Mouse (Mus musculus) layer of hippocampus, adult 18-20 months (tissue): ENCODE measurements around the gene March7. TPM values are rescaled to one million over a fixed set of nuclear protein-coding genes. Genes with fewer than 3 reads are reported as not detected.

ENCODE experiments used
- DNase-seq, 2 experiments: peaks; one replicate each; pipeline ENCODE4 v3.0.0; 2022; ENCODE audit warnings: low spot score in 2 of 2
- long read RNA-seq: library from polyadenylated mRNA; stranded (forward); transcript quantifications from one replicate; pipeline ENCODE4 v2.0.0, GENCODE M21; 2021
- total RNA-seq, 2 experiments: library from RNA; stranded (reverse); gene quantifications; 2 replicates each; pipeline ENCODE4 v1.2.3; 2021

The March7 gene
- 10 to 100 TPM; 54.4 to 57.7 TPM for total RNA-seq
- long read RNA-seq, transcript March7-203 (10 exons, 3,594 nt): major isoform, 27 of 58 reads
- long read RNA-seq, partial matches to known transcripts: 3 of 58 reads
- long read RNA-seq, other reads (novel, unspliced or antisense): 28 of 58 reads

- peak; percentile 82 to 83 for DNase-seq
Measured at GRCm38 (mm10) chr2:60209703-60210651, at the start of gene March7, which contains the start of gene Baz2b. March7 (plus strand) TSS chr2:60209887. Baz2b (minus strand) TSS chr2:60209839.

GRCm38 (mm10) chr2:60163744-60164143 lies 45.9 kb upstream of the March7 start:
- DNase-seq: no peak

- no peak for DNase-seq
Measured at GRCm38 (mm10) chr2:60165679-60166078, 44.0 kb upstream of the March7 start.

DNA sequence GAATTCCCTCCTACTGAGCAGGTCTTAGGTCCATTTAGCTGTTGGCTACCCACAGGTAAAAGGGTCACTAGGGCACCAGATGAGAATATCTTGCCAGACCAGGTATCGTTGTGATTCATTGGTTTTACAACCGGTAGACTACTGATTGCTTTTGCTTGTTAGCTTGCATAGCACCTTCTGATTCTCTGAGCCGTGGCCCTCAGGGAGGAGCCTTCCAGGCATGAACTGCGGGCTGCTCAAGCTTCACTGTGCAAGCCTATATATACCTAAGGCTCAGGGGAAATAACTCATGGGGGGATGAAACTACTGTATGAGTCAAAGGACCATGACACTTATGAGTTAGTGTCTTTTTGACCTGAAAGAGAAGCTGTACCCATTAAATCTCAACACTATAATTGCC lies 42.8 kb upstream of the March7 start:
- DNase-seq: no peak

DNA sequence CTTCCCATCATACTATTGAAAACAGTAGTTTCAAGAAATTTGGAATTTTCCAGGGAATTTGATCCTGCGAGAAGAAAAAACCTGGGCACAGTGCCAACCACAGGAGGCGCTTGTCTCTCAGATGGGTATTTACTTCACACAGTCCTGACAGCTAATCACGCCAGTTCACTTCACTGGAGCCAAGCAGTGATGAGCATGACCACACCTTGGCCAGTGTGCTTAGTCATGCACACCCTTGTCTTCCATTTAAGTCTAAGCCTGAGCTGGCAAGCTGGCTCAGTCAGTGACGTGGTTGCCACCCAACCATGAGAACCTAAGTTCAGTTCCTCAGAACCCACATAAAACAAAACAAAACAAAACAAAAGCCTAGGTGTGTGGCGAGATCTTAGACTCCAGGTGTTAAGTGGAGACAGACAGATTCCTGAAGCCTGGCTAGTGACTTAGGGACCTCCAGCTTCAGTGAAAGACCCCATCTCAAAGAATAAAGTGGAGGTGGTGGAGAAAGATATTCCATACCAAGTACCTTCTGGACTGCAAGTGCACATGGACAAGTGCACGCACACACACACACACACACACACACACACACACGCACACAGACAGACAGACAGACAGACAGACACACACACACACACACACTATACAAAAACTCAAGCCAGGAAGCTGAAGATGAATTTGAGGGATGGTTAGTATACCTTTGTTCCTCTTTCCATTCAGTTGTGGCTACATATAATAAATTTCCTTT lies 37.7 kb upstream of the March7 start:
- peak; percentile 8 to 23 for DNase-seq

- no peak for DNase-seq
Measured at GRCm38 (mm10) chr2:60172531-60172914, 37.2 kb upstream of the March7 start.

- no peak for DNase-seq
Measured at GRCm38 (mm10) chr2:60173190-60173589, 36.5 kb upstream of the March7 start.

DNA sequence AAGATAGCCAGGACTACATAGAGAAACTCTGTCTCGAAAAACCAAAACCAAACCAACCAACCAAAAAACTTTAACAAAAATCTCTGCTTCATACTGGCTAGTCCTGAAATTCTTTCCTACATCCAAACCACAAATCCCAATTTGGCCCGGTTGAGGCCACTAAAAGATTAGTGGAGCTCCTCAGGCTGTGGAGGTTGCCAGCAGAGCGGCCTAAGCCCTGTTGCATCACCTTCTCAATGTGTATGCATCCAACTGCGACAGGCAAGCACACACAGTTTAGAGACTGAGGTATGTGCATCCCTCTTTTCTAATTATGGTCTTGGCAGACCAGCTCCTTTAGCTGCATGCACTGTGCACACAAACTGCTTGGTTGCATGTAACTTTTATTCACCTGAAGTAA lies 36.1 kb upstream of the March7 start:
- DNase-seq: no peak

DNA sequence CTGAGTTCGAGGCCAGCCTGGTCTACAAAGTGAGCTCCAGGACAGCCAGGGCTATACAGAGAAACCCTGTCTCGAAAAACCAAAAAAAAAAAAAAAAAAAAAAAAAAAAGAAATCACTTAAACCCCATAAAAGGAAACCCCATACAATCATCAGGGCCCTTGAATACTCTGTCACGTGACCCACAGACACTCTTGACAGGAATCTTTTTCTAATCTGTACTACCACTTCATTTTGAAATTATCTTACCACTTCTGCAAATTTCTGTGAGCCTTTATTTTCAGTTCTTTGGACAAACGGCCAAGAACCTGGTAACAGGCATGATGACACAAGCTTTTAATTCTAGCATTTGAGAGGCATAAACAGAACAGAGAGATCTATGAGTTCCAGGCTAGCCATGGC lies 34.6 kb upstream of the March7 start:
- DNase-seq: no peak

DNA sequence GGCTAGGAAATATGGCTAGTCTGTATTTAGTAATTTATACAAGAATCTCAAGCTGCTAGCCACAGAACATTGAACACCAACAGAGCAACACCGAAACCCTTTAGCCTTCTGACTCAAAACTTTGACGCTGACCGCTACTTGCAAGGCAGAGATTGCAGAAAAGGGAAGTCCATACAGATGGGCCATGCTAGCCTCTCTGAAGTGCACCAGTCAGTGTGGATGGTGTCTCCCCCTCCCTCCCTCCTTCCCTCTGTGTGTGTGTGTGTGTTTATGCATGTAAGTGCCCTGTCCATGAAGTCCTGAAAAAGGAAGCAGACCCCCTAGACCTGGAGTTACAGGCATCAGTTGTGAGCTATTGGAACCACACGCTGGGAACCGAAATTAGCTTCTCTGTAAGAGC lies 33.6 kb upstream of the March7 start:
- DNase-seq: no peak

DNA sequence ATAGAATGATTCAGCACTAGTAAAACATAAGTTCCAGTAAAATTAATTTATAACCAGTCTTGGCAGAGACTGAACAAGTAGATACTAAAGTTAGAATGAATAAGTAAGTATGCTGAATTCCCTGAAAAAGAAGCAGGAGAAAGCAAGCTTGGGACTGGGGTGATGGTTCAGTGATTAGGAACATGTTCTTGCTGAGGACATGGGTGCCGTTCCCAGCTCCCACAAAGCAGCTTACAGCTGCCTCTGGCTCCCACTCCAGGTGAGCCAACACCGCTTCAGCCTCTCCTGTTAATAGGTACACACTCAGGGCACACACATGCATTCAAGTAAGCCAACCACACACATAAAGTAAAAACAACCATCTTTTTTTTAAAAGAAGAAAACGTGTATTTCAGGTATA lies 32.2 kb upstream of the March7 start:
- DNase-seq: no peak

DNA sequence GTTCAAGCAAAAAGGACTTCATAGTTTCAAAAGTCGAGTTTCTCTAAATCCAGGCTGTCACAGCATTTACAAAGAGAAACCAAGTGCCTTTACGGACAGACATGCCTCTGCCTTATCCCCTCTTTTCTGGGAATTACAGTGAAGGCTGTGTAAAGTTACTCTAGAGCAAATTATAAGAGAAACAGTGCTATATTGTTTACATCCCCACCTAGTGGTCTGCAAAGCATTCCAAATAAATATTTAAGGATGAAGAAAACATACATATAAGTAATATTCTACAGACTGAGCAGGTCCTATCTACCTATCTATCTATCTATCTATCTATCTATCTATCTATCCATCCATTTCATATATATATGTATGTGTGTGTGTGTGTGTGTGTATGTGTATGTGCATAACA lies 28.0 kb upstream of the March7 start:
- DNase-seq: no peak

DNA sequence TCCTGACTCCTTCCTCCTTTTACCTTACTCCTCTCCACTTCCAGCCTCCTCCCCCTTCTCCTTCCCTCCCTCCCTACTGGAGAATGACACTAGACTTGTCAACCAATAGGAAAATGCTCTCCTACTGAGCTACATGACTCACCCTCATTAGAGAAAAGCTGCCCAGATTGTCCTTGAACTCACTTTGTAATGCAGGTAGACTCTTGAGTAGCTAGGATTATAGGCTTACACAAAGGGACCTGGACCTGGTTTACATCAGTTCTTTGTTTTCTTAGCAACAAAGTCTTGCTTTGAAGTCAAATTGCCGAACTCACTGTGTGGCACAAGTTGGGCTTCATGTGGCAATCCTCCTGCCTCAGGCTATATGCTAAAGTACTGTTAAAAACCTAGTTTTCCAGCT lies 12.8 kb upstream of the March7 start:
- no peak for DNase-seq

DNA sequence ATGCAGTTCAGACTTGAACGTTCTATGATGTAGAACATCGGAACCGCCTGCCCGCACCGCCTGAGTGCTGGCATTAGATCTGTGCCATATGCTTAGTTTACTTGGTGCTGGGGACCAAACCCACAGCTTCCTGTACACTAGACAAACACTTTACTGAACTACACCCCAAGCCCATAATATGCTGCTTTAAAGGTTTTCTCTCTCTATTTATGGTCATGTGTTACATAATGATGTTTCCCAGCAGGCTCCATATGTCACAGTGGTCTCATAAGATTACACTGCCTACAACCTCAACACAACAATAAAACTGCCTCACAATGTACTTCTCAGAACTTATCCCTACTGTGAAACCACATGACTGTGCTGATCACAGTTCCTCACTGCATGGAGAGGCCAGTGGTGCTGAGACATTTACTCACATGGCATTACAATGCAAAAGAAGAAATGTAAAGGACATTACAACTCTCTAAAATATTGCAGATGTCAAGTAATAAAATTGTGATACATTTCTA lies 9.6 kb upstream of the March7 start:
- peak in 1 of 2 experiments; percentile 19 for DNase-seq

GRCm38 (mm10) chr2:60200667-60201066 lies 9.0 kb upstream of the March7 start:
- peak in 1 of 2 experiments; percentile 39 for DNase-seq

- DNase-seq: no peak
Measured at GRCm38 (mm10) chr2:60202900-60203530, 6.7 kb upstream of the March7 start.

DNA sequence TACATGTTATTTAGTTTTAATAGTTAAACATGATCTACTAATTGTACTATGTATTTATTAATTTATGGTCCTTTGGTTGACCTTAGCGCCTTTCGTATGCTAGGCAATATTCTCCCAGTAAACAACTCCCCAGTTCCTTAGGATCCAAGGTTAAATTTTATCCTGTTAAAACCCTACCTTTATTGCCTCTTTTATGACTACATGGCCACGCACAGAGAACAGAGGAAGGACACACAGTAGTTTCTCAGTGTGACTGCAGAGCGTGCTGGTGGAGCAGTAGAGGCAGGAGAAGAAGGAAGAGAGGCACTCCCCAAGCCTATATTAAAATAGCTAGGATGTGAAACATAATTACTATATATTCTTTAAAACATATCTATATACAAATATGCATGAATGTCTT lies 6.0 kb upstream of the March7 start:
- DNase-seq: no peak

DNA sequence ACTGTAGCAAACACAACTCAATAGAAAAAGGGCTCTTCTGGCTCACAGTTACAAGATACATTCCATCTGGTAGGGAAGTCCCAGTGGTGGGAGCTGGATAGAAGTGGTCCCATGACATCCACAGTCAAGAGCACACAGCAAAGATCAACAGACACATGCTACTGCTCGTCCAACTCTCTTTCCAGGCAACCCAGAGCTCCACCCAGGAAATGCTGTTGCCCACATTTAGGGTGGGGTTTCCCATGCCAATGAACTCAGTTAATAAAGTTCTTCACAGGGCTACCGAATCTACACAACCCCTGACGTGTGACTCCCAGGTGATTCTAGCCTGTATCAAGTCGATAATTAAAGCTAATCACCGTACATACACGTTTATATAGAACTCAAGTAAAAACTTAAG lies 5.5 kb upstream of the March7 start:
- DNase-seq: no peak

DNA sequence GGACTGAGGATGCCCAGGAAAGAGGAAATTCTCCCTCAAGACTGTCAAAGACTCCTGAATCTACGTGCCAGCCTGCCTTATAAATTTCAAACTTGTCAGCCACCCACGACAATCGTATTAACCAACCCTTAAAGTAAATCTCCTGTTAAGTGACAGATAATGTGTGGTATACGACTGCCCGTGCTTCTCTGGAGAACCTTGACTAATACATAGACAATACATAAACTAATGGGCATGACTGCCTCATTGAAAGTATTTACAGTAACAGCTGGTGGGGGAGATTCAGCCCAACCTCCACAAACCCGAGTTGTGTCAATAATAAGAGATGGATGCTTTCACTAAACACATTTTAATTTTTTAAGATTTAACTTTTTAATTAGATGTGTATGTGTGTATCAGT lies 3.9 kb upstream of the March7 start:
- DNase-seq: no peak

GRCm38 (mm10) chr2:60209122-60209611 lies 520 bp upstream of the March7 start:
- DNase-seq: peak in 1 of 2 experiments; percentile 55

DNA sequence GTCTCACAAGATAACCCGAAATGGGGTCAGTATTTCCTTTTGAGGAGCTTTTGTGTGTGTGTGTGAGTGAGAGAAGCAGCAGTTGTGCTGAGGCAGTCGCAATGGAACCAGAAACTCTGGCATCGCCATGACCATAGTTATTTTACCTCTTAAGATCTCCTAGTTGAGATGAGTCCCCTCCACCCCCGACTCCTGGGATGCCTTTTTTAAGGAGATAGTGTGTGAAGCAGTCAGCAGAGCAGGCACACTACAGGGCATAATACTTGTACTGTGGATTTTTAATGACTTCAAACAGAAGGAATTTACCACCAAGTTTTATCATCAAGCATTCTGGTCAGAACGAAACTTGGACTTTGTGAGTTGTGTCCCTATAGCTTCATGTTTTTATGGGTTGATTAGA lies 1.1 kb downstream of the March7 start:
- DNase-seq: peak in 1 of 2 experiments; percentile 14
